Mouse (Mus musculus): ENCODE measurements at regions not wholly inside any gene's neighbourhood (a gene's known extent, or its start where the extent isn't known, plus 50 kb on each side); places are given as distances from the start of the nearest gene placed in this dataset.

DNA sequence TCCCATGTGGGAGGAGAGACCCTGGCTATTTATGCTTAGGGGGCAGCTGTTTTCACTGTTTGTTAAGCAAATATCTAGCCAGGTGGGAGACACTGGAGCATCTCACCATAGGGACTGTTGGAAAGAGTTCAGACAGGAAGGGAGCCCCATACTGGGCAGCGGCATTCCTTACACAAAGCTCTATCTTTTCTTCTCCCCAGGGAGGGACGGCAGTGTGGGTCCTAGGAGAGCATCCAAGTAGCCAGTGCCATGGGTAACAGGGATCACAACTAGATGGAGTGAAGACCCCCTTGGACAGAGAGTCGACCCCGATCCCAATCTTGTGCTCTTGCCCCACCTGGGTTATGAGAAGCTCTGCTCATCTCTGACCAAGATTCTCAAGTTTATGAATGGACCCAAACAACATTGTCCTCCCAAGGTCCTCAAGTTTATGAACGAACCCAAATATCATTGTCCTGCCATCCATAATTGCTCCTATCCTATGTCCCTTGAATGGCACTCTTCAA, 55.5 kb upstream of the Slco4a1 start:
- TF ChIP-seq POLR2A (IDR thresholded peaks at IDR 0.05; ENCODE audit: insufficient read depth, low read depth, low read length) = no peak
- no peak for TF ChIP-seq CTCF (IDR thresholded peaks at IDR 0.05; ENCODE audit: insufficient read depth, low read depth, low read length)
